Mouse (Mus musculus): Measurements from ENCODE around the gene 2210016L21Rik.
"Not testable (repeated sequence)": the region's sequence is repeated elsewhere in the genome, so short reads cannot be mapped to it uniquely, and the experiment has no call there.

DNA sequence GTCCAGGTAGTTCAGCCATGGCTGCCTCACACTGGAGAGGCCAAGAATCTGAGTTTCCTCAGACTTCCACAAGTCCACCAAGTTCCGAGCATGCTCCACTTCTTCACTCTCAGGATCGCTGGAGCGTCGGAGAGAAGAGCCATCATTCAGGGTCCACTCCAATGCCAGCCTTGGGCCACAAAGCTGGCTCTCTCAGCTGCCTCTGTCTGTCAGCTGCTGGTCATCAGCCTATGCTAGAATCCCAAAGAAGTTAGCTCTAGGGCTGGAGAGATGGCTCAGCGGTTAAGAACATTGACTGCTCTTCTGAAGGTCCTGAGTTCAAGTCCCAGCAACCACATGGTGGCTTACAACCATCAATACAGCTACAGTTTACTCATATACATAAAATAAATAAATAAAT, 24.6 kb upstream of the 2210016L21Rik start:
- TF ChIP-seq CTCF, EP300 (IDR thresholded peaks at IDR 0.05): not testable (repeated sequence)
